Mouse (Mus musculus): ENCODE data around the gene Stxbp5l.

DNA sequence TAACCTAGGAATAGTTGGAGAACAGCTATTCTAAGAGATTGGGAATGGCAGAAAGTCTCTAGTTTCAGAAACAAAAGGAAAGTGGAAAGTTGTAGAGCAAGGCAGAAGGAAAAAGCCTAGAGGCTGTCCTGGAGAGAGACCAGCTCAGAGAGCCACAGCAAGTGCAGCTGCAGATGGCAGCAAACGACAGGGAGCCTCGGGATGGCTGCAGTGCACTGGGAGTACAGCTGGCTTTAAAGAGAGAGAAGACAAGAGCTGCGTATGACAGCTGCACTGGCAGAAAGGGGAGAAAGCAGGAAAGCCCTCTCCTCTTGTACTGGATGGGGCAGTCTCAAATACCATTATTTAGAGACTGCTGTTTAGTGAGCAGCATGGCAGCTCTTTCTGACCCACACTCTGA, 37.7 kb downstream of the Stxbp5l start:
- TF ChIP-seq CTCF (IDR thresholded peaks at IDR 0.05; ENCODE audit: low read depth, low read length), result no peak
- TF ChIP-seq GATA2 (IDR thresholded peaks at IDR 0.05; ENCODE audit: borderline replicate concordance, low read depth, low read length), result no peak
- TF ChIP-seq TAL1 (conservative IDR thresholded peaks at IDR 0.05; ENCODE audit: low read depth, low read length), result no peak
- TF ChIP-seq POLR2AphosphoS5 (IDR thresholded peaks at IDR 0.05; ENCODE audit: insufficient replicate concordance, low read depth, low read length), result no peak

All from G1E (cell line).